Mouse (Mus musculus): Measurements from ENCODE around the gene Nabp1.

DNA sequence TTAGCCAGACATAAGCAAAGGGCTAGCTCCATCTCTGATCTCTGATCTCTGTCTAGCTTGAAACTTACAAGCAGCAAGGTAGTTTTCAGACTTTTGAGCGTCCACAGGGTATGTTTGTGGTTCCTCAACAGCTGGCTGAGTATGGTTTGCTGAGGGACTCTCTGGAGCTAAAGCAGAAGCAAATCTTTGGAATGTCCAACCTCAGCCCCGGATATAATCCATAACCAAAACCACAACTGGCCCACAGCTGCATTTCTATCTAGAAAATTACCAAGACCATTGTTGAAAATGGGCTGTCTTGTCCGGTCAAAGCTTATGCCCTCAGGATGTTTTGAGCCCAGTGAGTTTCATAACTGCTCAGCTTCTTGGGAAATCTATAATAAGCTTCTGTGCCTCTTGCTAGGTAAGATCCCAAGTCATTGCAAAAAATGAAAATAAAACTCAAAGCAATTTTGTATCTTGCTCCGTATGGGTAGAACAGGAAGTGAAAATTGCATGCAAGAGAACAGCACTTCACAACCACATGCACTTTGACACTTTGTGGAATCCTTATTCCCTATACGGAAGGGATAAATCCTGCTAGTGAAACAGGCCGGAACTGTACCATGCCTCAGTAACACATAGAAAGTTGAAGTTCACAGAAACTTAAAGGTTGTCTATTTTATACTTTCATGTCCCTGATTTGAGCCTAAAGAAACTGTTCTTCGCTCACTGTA is 15.5 kb upstream of the Nabp1 start:
- TF ChIP-seq CTCF (IDR thresholded peaks at IDR 0.05; ENCODE audit: low read depth) (no peak), EP300 (IDR thresholded peaks at IDR 0.05; ENCODE audit: low read depth) (no peak)
